Mouse (Mus musculus) cortical plate, adult 2 months (tissue): ENCODE measurements around the gene Ccdc144b. TPM values are rescaled to one million over a fixed set of nuclear protein-coding genes. Genes with fewer than 3 reads are reported as not detected.

ENCODE experiments used
- H3K27ac ChIP-seq: fragments of 200-500 bp; 2 replicates; pipeline ENCODE4 v1.5.1; 2012; ENCODE audit warnings: low read length, control low read depth, inconsistent platforms; ENCODE audit not compliant: insufficient read depth
- H3K4me1 ChIP-seq: fragments of 200-500 bp; 2 replicates; pipeline ENCODE4 v1.6.1; 2011; ENCODE audit warnings: low read length; ENCODE audit not compliant: control insufficient read depth, insufficient read depth
- H3K4me3 ChIP-seq: fragments of 200-500 bp; 2 replicates; pipeline ENCODE4 v1.5.1; 2011; ENCODE audit warnings: mild to moderate bottlenecking, low read length, control low read depth; ENCODE audit not compliant: insufficient read depth
- CTCF ChIP-seq: fragments of 200-500 bp; IDR thresholded peaks from 2 replicates; pipeline ENCODE4 v1.5.1; 2011; ENCODE audit warnings: mild to moderate bottlenecking, control low read depth, low read length; ENCODE audit not compliant: insufficient read depth; ENCODE audit errors: extremely low read depth
- POLR2A ChIP-seq: fragments of 200-500 bp; IDR thresholded peaks from 2 replicates; pipeline ENCODE4 v1.6.1; 2011; ENCODE audit warnings: mild to moderate bottlenecking, low read length, control low read depth; ENCODE audit not compliant: insufficient read depth; ENCODE audit errors: extremely low read depth
- polyA plus RNA-seq: library from polyadenylated mRNA; depleted of rRNA; stranded (reverse); fragments of >200 nt; gene quantifications from 2 replicates; pipeline ENCODE4 v1.2.3, GENCODE M21; 2012; rRNA removed

Ccdc144b gene
- polyA plus RNA-seq, 1 experiment, result not detected

DNA sequence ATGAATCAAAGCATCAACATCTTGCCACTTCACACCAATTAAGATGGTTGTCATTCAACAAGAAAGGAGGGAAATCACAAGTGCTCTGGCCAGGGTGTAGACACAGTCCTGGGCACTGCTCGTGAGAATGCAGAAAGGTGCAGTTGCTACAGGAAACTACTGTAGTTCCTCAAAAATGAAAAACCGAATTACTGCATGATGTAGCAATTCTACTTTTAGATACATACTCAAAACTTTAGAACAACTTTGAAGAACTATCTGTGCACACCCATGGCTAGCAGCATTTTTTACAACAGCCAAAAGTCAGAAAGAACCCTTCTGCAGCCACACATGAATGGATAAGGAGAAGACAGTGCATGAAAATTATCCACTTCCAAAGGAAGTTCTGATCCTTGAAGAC lies 86.9 kb downstream of the Ccdc144b start:
- Histone ChIP-seq H3K4me1 (peaks cover 2% of the 10 kb centered on the region; the same call in 1 of the 2 replicates), H3K4me3 (no peak overlapping the region), H3K27ac (no peak overlapping the region)
- TF ChIP-seq POLR2A (no peak), CTCF (no peak)

DNA sequence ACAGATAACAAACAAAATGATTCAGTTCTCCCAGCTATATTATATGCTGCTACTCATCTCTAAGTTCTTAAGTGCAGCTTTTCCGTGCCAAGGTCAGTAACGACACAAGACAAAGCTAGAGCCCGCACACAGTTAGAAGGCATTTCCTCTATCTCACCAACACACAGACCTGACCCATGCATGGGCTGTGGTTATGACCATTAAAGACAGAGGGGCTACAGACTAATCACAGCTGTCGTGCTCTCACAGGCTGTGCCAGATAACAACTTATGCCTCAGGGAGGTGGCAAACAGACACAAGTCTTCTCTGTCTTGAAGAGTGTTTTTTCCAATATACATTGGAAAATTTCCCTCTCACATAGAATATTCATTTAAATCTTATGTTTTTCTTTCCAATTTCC lies 88.4 kb downstream of the Ccdc144b start:
- TF ChIP-seq POLR2A, result no peak
- no peak for TF ChIP-seq CTCF
- H3K27ac ChIP-seq, result no peak overlapping the region

DNA sequence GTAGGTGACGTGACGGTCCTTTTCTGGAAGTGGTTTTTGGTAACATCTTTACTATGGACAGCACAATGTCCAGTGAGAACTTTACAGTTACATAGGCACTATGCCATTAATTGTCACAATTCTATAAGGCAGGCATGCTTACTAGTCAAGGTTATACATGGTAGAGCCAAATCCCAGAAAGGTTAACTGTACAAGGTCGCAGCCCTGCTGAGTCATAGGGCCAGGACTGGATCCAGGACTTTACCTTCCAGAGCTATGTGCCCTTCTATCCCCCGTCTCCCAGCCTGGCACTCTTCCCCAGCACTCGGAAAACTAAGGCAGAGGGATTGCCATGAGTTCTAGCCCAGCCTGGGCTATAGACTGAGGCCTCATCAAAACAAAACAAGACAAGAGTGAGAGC lies 89.4 kb downstream of the Ccdc144b start:
- Histone ChIP-seq H3K4me3 (no peak overlapping the region), H3K27ac (no peak overlapping the region), H3K4me1 (no peaks in the 10 kb centered on the region)
- TF ChIP-seq CTCF, result no peak
- no peak for TF ChIP-seq POLR2A

More for the DNA sequence above, 88.4 kb downstream of the Ccdc144b start:
- no peak overlapping the region for H3K4me3 ChIP-seq
- no peaks in the 10 kb centered on the region for H3K4me1 ChIP-seq

GRCm38 (mm10) chr3:35963401-35963800 lies 89.9 kb downstream of the Ccdc144b start:
- no peak for TF ChIP-seq CTCF
- no peak for TF ChIP-seq POLR2A
- no peak overlapping the region for H3K4me3 ChIP-seq
- H3K4me1 ChIP-seq, result no peaks in the 10 kb centered on the region
- no peak overlapping the region for H3K27ac ChIP-seq

- H3K4me3 ChIP-seq, result no peak overlapping the region
- H3K4me1 ChIP-seq, result no peaks in the 10 kb centered on the region
- no peak for TF ChIP-seq POLR2A
- no peak for TF ChIP-seq CTCF
- H3K27ac ChIP-seq, result no peak overlapping the region
Measured at GRCm38 (mm10) chr3:35962967-35963366, 90.4 kb downstream of the Ccdc144b start.

Other genes with a start within 250 kb of the Ccdc144b start
- 33.5 and 36.3 TPM in 2 replicates for gene Dcun1d1, start 116.1 kb downstream of the Ccdc144b start, polyA plus RNA-seq
- gene Mccc1, start 52.9 kb downstream of the Ccdc144b start, polyA plus RNA-seq, result 29.0 and 29.8 TPM in 2 replicates
- 46.5 and 52.4 TPM in 2 replicates for gene Acad9, start 12.4 kb upstream of the Ccdc144b start, polyA plus RNA-seq
- 5.9 TPM in 2 replicates for gene D3Ertd254e, start 97.5 kb upstream of the Ccdc144b start, polyA plus RNA-seq
- gene Qrfpr, start 168.8 kb upstream of the Ccdc144b start, polyA plus RNA-seq, result 4.7 and 5.4 TPM in 2 replicates